Mouse (Mus musculus): Measurements from ENCODE around the gene Gc. TPM values are rescaled to one million over a fixed set of nuclear protein-coding genes. Genes with fewer than 3 reads are reported as not detected.

Gc gene
- 66.6 and 99.3 TPM in 2 replicates for polyA plus RNA-seq (2015; fragmentation: Nextera tagmentation; extraction: Ambion mirVana)

DNA sequence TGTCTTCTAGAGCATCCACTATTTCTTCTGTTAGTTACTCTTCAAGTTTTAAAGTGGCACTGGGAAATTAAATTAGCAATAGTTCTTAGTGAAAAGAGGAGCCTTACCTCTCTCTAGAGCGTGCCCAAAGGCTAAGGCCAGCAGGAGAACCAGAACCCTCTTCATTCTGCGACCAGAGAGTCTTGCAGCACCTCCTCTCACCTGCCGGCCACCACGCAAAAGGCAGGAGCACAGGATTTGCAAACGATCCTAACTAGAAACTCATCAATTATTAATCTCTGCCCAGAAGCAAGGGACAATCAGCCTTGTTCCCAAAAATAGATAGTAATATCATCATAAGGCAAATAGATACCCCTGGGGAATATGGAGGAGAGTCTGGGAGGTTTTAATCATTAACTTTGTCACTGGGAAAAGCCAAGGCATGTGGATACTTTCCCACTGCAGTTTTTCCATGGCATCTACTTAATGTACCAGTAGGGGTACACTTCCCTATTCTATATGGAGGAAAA lies at the start of gene Gc:
Gene Gc (minus strand): TSS at position 345 of the 509 bp plus-strand sequence.

Other genes with a start within 250 kb of the Gc start
- 0.30 TPM in 1 of 2 replicates, not detected in the other for gene Npffr2, start 69.5 kb upstream of the Gc start, polyA plus RNA-seq (2015; fragmentation: Nextera tagmentation; extraction: Ambion mirVana)